Mouse (Mus musculus): Measurements from ENCODE around the gene Eef1a2. TPM values are rescaled to one million over a fixed set of nuclear protein-coding genes. Genes with fewer than 3 reads are reported as not detected.

Gene Eef1a2
- total and polyA plus RNA-seq, 3 experiments = 1,031 to 1,646 (median 1,434) TPM

DNA sequence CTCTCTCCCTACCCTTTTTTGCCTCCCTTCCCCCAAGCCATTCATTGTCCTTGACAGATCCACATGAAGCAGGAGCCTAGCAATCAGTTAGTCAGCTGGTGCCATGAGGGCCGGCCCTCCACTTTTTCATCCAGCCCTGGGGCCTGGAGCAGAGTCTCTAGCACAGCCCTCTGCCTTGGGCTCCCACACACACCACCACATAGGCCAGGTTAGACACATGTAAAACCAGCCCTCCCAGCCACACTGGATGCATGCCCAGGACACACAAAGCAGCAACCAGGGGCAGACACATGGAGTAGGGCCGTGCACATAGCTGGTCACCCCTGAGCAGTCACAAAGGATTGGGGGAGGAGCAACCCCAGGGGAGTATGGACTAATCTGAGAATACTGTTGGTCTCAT, 54.7 kb downstream of the Eef1a2 start:
- Histone ChIP-seq H3K27me3 (ENCODE audit: control insufficient read depth, insufficient read depth, low read length) (no peaks in the 10 kb centered on the region), H3K36me3 (ENCODE audit: control insufficient read depth, insufficient read depth, low read length) (no peaks in the 10 kb centered on the region), H3K4me3 (no peak overlapping the region), H3K4me1 (ENCODE audit: control insufficient read depth, insufficient read depth, low read length) (no peaks in the 10 kb centered on the region), H3K27ac (no peak overlapping the region), H3K9ac (ENCODE audit: low read depth, low read length) (no peak overlapping the region), H3K79me2 (replicated peaks; ENCODE audit: control insufficient read depth, insufficient read depth, low read length) (no peaks in the 10 kb centered on the region)
- 53% methylated on average over 2 of the region's 2 CpGs for WGBS
- TF ChIP-seq POLR2A (IDR thresholded peaks at IDR 0.05; ENCODE audit: insufficient read depth, low read depth, low read length) (no peak), CTCF (IDR thresholded peaks at IDR 0.05) (no peak)
- no peak for DNase-seq
- intact Hi-C loops (cut with DNase I) = no loop called here

DNA sequence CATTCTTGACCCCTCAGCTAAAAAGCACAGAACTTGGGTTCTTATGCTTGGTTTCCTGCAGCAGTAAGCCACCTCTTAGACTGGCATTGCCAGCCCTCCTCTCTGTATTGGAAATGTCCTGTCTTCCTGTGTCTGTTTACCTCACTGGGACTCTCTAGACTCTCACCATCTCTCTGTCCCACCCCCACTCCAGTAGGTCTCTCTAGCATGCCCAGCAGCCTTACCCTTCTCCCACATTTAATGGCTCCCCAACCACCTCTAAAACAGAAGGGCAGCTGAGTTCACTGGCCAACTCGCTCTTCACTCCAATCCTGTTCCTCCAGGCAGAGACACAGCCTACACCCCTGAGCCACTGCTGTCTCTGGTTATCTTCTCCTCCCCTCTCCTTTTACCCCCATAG, 55.2 kb downstream of the Eef1a2 start:
- Histone ChIP-seq H3K27me3 (ENCODE audit: control insufficient read depth, insufficient read depth, low read length) (no peaks in the 10 kb centered on the region), H3K4me1 (ENCODE audit: control insufficient read depth, insufficient read depth, low read length) (no peaks in the 10 kb centered on the region), H3K79me2 (replicated peaks; ENCODE audit: control insufficient read depth, insufficient read depth, low read length) (no peaks in the 10 kb centered on the region), H3K9ac (ENCODE audit: low read depth, low read length) (no peak overlapping the region), H3K27ac (no peak overlapping the region), H3K4me3 (no peak overlapping the region), H3K36me3 (ENCODE audit: control insufficient read depth, insufficient read depth, low read length) (no peaks in the 10 kb centered on the region)
- TF ChIP-seq CTCF (IDR thresholded peaks at IDR 0.05) = no peak
- TF ChIP-seq EP300 (IDR thresholded peaks at IDR 0.05; ENCODE audit: insufficient read depth, low read depth, low read length) = no peak
- no peak for TF ChIP-seq POLR2A (IDR thresholded peaks at IDR 0.05; ENCODE audit: insufficient read depth, low read depth, low read length)
- 69% methylated on average over 1 of the region's 1 CpGs for whole genome bisulfite sequencing
- DNase-seq = no peak
- intact Hi-C loops (cut with DNase I) = no loop called here

DNA sequence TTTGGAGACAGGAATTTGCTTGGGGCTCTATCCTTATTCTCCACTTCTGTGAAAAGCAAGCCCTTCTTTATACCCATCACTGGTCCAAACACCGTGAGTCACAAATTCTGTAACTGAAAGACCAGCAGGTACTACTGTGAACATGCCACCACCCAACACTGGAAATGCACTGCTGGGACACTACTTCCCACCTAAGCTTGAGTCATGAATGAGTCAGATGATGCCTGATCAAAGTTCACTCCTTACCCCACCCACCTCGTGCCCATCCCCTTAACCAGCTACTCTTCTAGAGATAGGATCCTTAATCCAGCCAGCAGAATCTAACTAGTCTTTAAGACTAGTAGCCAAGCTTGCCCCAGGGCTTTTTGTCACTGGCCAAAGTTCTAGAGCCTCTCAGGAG, 56.7 kb downstream of the Eef1a2 start:
- no peak overlapping the region for H3K4me3 ChIP-seq
- no peak for DNase-seq
- intact Hi-C loops (cut with DNase I) = no loop called here

More for the DNA sequence above, 56.7 kb downstream of the Eef1a2 start:
- Histone ChIP-seq H3K79me2 (replicated peaks; ENCODE audit: control insufficient read depth, insufficient read depth, low read length) (no peaks in the 10 kb centered on the region), H3K27me3 (ENCODE audit: control insufficient read depth, insufficient read depth, low read length) (no peaks in the 10 kb centered on the region), H3K27ac (no peak overlapping the region), H3K4me1 (ENCODE audit: control insufficient read depth, insufficient read depth, low read length) (no peaks in the 10 kb centered on the region), H3K9ac (ENCODE audit: low read depth, low read length) (no peak overlapping the region), H3K36me3 (ENCODE audit: control insufficient read depth, insufficient read depth, low read length) (no peaks in the 10 kb centered on the region)
- WGBS = 81% methylated on average over 2 of the region's 2 CpGs
- TF ChIP-seq CTCF (IDR thresholded peaks at IDR 0.05) (no peak), POLR2A (IDR thresholded peaks at IDR 0.05; ENCODE audit: insufficient read depth, low read depth, low read length) (no peak), EP300 (IDR thresholded peaks at IDR 0.05; ENCODE audit: insufficient read depth, low read depth, low read length) (no peak)

Other genes starting within 250 kb of the Eef1a2 start
- 10 to 100 TPM; 31.7 to 36.4 TPM for gene Ythdf1, start 236.1 kb downstream of the Eef1a2 start, total RNA-seq (2021)
- 30.8 and 51.1 TPM in 2 replicates for gene Ythdf1, start 236.1 kb downstream of the Eef1a2 start, polyA plus RNA-seq (2012; rRNA removed)
- not detected for gene Birc7, start 228.0 kb downstream of the Eef1a2 start, total RNA-seq (2021)
- not detected in 2 replicates for gene Birc7, start 228.0 kb downstream of the Eef1a2 start, polyA plus RNA-seq (2012; rRNA removed)
- gene Nkain4, start 202.3 kb downstream of the Eef1a2 start, total RNA-seq (2021) = 1 to 10 TPM; 7.0 to 7.3 TPM
- 18.0 and 29.4 TPM in 2 replicates for gene Nkain4, start 202.3 kb downstream of the Eef1a2 start, polyA plus RNA-seq (2012; rRNA removed)
- gene Arfgap1, start 189.8 kb downstream of the Eef1a2 start, total RNA-seq (2021) = 10 to 100 TPM; 28.8 to 32.2 TPM
- gene Arfgap1, start 189.8 kb downstream of the Eef1a2 start, polyA plus RNA-seq (2012; rRNA removed) = 31.9 and 41.4 TPM in 2 replicates
- gene Col20a1, start 170.5 kb downstream of the Eef1a2 start, total RNA-seq (2021) = under 1 TPM; 0.23 to 0.44 TPM
- gene Col20a1, start 170.5 kb downstream of the Eef1a2 start, polyA plus RNA-seq (2012; rRNA removed) = 1.2 and 2.0 TPM in 2 replicates
- not detected for gene Chrna4, start 113.5 kb downstream of the Eef1a2 start, total RNA-seq (2021)
- not detected in 2 replicates for gene Chrna4, start 113.5 kb downstream of the Eef1a2 start, polyA plus RNA-seq (2012; rRNA removed)
- under 1 TPM in 1 of 2 experiments, not detected in 1; 0.05 TPM for gene Kcnq2, start 21.7 kb downstream of the Eef1a2 start, total RNA-seq (2021)
- 0.23 TPM in 2 replicates for gene Kcnq2, start 21.7 kb downstream of the Eef1a2 start, polyA plus RNA-seq (2012; rRNA removed)
- gene Ppdpf, start 30.2 kb upstream of the Eef1a2 start, total RNA-seq (2021) = 10 to 100 TPM; 47.5 to 57.7 TPM
- 81.2 and 82.4 TPM in 2 replicates for gene Ppdpf, start 30.2 kb upstream of the Eef1a2 start, polyA plus RNA-seq (2012; rRNA removed)
- gene Ptk6, start 45.8 kb upstream of the Eef1a2 start, total RNA-seq (2021) = under 1 TPM in 1 of 2 experiments, not detected in 1; 0.07 TPM
- 0.03 TPM in 1 of 2 replicates, not detected in the other for gene Ptk6, start 45.8 kb upstream of the Eef1a2 start, polyA plus RNA-seq (2012; rRNA removed)
- gene Srms, start 56.2 kb upstream of the Eef1a2 start, total RNA-seq (2021) = under 1 TPM; 0.44 to 0.59 TPM
- 0.59 and 1.3 TPM in 2 replicates for gene Srms, start 56.2 kb upstream of the Eef1a2 start, polyA plus RNA-seq (2012; rRNA removed)
- gene Fndc11, start 63.0 kb upstream of the Eef1a2 start, total RNA-seq (2021) = not detected
- 0.29 and 0.43 TPM in 2 replicates for gene Fndc11, start 63.0 kb upstream of the Eef1a2 start, polyA plus RNA-seq (2012; rRNA removed)
- gene Helz2, start 85.0 kb upstream of the Eef1a2 start, total RNA-seq (2021) = 10 to 100 TPM in 1 of 2 experiments, 1 to 10 TPM in 1; 9.2 to 11.2 TPM
- 14.1 and 19.4 TPM in 2 replicates for gene Helz2, start 85.0 kb upstream of the Eef1a2 start, polyA plus RNA-seq (2012; rRNA removed)
- gene Gmeb2, start 131.0 kb upstream of the Eef1a2 start, total RNA-seq (2021) = 10 to 100 TPM in 1 of 2 experiments, 1 to 10 TPM in 1; 8.5 to 10.2 TPM
- 9.4 and 12.7 TPM in 2 replicates for gene Gmeb2, start 131.0 kb upstream of the Eef1a2 start, polyA plus RNA-seq (2012; rRNA removed)
- under 1 TPM; 0.29 to 0.32 TPM for gene Stmn3, start 157.5 kb upstream of the Eef1a2 start, total RNA-seq (2021)
- 0.37 and 1.6 TPM in 2 replicates for gene Stmn3, start 157.5 kb upstream of the Eef1a2 start, polyA plus RNA-seq (2012; rRNA removed)
- 10 to 100 TPM in 1 of 2 experiments, 1 to 10 TPM in 1; 8.3 to 10.6 TPM for gene Rtel1, start 162.7 kb upstream of the Eef1a2 start, total RNA-seq (2021)
- 21.9 and 29.6 TPM in 2 replicates for gene Rtel1, start 162.7 kb upstream of the Eef1a2 start, polyA plus RNA-seq (2012; rRNA removed)
- 10 to 100 TPM; 18.7 to 18.9 TPM for gene Zgpat, start 207.9 kb upstream of the Eef1a2 start, total RNA-seq (2021)
- 21.0 and 31.5 TPM in 2 replicates for gene Zgpat, start 207.9 kb upstream of the Eef1a2 start, polyA plus RNA-seq (2012; rRNA removed)
- gene Arfrp1, start 208.4 kb upstream of the Eef1a2 start, total RNA-seq (2021) = 10 to 100 TPM; 50.7 to 52.3 TPM
- gene Arfrp1, start 208.4 kb upstream of the Eef1a2 start, polyA plus RNA-seq (2012; rRNA removed) = 42.3 and 69.5 TPM in 2 replicates
- 1 to 10 TPM; 5.0 to 5.2 TPM for gene Lime1, start 223.1 kb upstream of the Eef1a2 start, total RNA-seq (2021)
- gene Lime1, start 223.1 kb upstream of the Eef1a2 start, polyA plus RNA-seq (2012; rRNA removed) = 21.7 and 21.8 TPM in 2 replicates

Measured in heart, adult 2 months (tissue).